Mouse (Mus musculus): Measurements from ENCODE around the gene Fbxw4. TPM values are rescaled to one million over a fixed set of nuclear protein-coding genes. Genes with fewer than 3 reads are reported as not detected.

The Fbxw4 gene
- polyA plus RNA-seq (2014; fragmentation: Illumina TruSeq; extraction: RNeasy Lipid Tissue Mini Kit (QIAGEN cat#74804); ENCODE audit: low read depth, low replicate concordance), result 36.8 TPM

GRCm38 (mm10) chr19:45659738-45660502 lies at the start of gene Fbxw4:
Gene Fbxw4 (minus strand): TSS chr19:45660312.

GRCm38 (mm10) chr19:45560153-45560890 lies 99.8 kb downstream of the Fbxw4 start, which contains the start of the genes Poll and Gm17018:
Gene Poll (minus strand): TSS chr19:45560531.
Gene Gm17018 (plus strand): TSS chr19:45560615.

Other genes starting within 250 kb of the Fbxw4 start
- gene Poll, start 99.8 kb downstream of the Fbxw4 start, polyA plus RNA-seq (2014; fragmentation: Illumina TruSeq; extraction: RNeasy Lipid Tissue Mini Kit (QIAGEN cat#74804); ENCODE audit: low read depth, low replicate concordance), result 12.2 TPM
- gene Gm17018, start 99.7 kb downstream of the Fbxw4 start, polyA plus RNA-seq (2014; fragmentation: Illumina TruSeq; extraction: RNeasy Lipid Tissue Mini Kit (QIAGEN cat#74804); ENCODE audit: low read depth, low replicate concordance), result 22.7 TPM
- not detected for gene Fgf8, start 82.6 kb upstream of the Fbxw4 start, polyA plus RNA-seq (2014; fragmentation: Illumina TruSeq; extraction: RNeasy Lipid Tissue Mini Kit (QIAGEN cat#74804); ENCODE audit: low read depth, low replicate concordance)
- gene Npm3, start 89.3 kb upstream of the Fbxw4 start, polyA plus RNA-seq (2014; fragmentation: Illumina TruSeq; extraction: RNeasy Lipid Tissue Mini Kit (QIAGEN cat#74804); ENCODE audit: low read depth, low replicate concordance), result 54.3 TPM
- gene Mgea5, start 123.5 kb upstream of the Fbxw4 start, polyA plus RNA-seq (2014; fragmentation: Illumina TruSeq; extraction: RNeasy Lipid Tissue Mini Kit (QIAGEN cat#74804); ENCODE audit: low read depth, low replicate concordance), result 62.6 TPM
- 1.4 TPM for gene Kcnip2, start 155.7 kb upstream of the Fbxw4 start, polyA plus RNA-seq (2014; fragmentation: Illumina TruSeq; extraction: RNeasy Lipid Tissue Mini Kit (QIAGEN cat#74804); ENCODE audit: low read depth, low replicate concordance)